Mouse (Mus musculus): ENCODE measurements around the gene Gfy.

GRCm38 (mm10) chr7:45211851-45212251 is 32.5 kb upstream of the Gfy start, which contains the start of gene Dkkl1:
- TF ChIP-seq CTCF (IDR thresholded peaks at IDR 0.05; ENCODE audit: low read depth) (no peak), EP300 (optimal IDR thresholded peaks at IDR 0.05) (no peak)
